Mouse (Mus musculus) liver, embryonic 11.5 days (tissue): Measurements from ENCODE around the gene Alox5ap. TPM values are rescaled to one million over a fixed set of nuclear protein-coding genes. Genes with fewer than 3 reads are reported as not detected.

ENCODE experiments used
- ATAC-seq: fragments of 200-750 bp; cut with Nextera tagmentation; replicated peaks from 2 replicates; pipeline ENCODE4 v1.8.0; 2017; ENCODE audit warnings: moderate number of reproducible peaks, mild to moderate bottlenecking, moderate TSS enrichment, moderate library complexity; ENCODE audit not compliant: low FRiP score
- DNase-seq: peaks from one replicate; pipeline ENCODE4 v3.0.0-alpha.2; 2017; ENCODE audit warnings: low spot score
- H3K27ac ChIP-seq: fragments of 300-500 bp; sonication (generic); 2 replicates; pipeline ENCODE4 v1.5.1; 2014; ENCODE audit warnings: mild to moderate bottlenecking, low read depth, low read length, control low read depth
- H3K27me3 ChIP-seq: fragments of 300-500 bp; sonication (generic); replicated peaks from 2 replicates; pipeline ENCODE4 v1.6.1; 2014; ENCODE audit warnings: low read length, mixed read lengths; ENCODE audit not compliant: control insufficient read depth, insufficient read depth
- H3K36me3 ChIP-seq: fragments of 300-500 bp; sonication (generic); 2 replicates; pipeline ENCODE4 v1.6.1; 2014; ENCODE audit warnings: mild to moderate bottlenecking, low read length, moderate library complexity, mixed read lengths; ENCODE audit not compliant: control insufficient read depth, insufficient read depth
- H3K4me1 ChIP-seq: fragments of 300-500 bp; sonication (generic); replicated peaks from 2 replicates; pipeline ENCODE4 v1.6.1; 2014; ENCODE audit warnings: low read length, mixed read lengths; ENCODE audit not compliant: control insufficient read depth, insufficient read depth
- H3K4me2 ChIP-seq: fragments of 300-500 bp; sonication (generic); 2 replicates; pipeline ENCODE4 v1.6.1; 2014; ENCODE audit warnings: mild to moderate bottlenecking, control low read depth, moderate library complexity
- H3K4me3 ChIP-seq: fragments of 300-500 bp; sonication (generic); 2 replicates; pipeline ENCODE4 v1.5.1; 2014; ENCODE audit warnings: low read depth, low read length, control low read depth
- H3K9ac ChIP-seq: fragments of 300-500 bp; sonication (generic); 2 replicates; pipeline ENCODE4 v1.6.1; 2014; ENCODE audit warnings: low read depth, low read length, control low read depth
- H3K9me3 ChIP-seq: fragments of 300-500 bp; sonication (generic); 2 replicates; pipeline ENCODE4 v1.6.1; 2016; ENCODE audit warnings: low read length, inconsistent platforms, mixed read lengths; ENCODE audit not compliant: control insufficient read depth
- WGBS: fragments of 180-500 bp; shearing (Covaris S2); extraction: QIAGEN DNeasy Blood & Tissue Kit; methylation state at CpG from one replicate; pipeline ENCODE4 v1.1.7; 2014; 5-methylcytosine and 5-hydroxymethylcytosine counted together
- polyA plus RNA-seq: library from polyadenylated mRNA; unstranded; fragments of >200 nt; fragmentation: Nextera tagmentation; extraction: Ambion mirVana; gene quantifications from 2 replicates; pipeline ENCODE4 v1.2.1, GENCODE M21; 2014

Alox5ap gene
- 20.7 and 24.4 TPM in 2 replicates for polyA plus RNA-seq

DNA sequence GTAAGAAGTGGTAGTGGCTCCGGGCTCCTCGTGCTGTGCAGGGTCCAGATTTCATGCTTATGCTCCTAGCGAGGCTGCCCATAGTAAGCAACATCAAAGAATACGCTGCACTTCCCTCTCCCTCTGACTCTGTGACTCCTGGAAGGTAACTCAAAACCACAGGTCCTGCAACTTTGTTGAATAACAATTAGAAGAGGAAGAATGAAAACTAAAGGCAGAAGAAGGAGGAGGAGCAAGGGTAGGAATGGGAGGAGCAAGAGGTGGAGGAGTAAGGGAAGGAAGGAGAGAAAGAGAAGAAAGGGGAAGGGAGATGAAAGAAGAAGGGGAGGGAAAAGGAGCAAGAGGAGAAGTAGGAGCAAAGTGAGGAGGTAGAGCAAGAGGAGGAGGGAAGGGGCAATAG, at the start of gene Alox5ap:
Gene Alox5ap (plus strand): TSS at position 363 of the 400 bp plus-strand sequence.
- Histone ChIP-seq H3K36me3 (no peaks in the 10 kb centered on the region), H3K4me2 (peak within 1 kb of the TSS; percentile 40), H3K27me3 (no peaks in the 10 kb centered on the region), H3K27ac (no peak within 1 kb of the TSS), H3K4me3 (peak within 1 kb of the TSS; percentile 28; the same call in 1 of the 2 replicates), H3K9ac (no peak within 1 kb of the TSS), H3K4me1 (peaks cover 6% of the 10 kb centered on the region), H3K9me3 (no peaks in the 10 kb centered on the region)
- DNase-seq (no peak), ATAC-seq (no peak)
- 39% methylated on average over 4 of the region's 4 CpGs for WGBS

GRCm38 (mm10) chr5:149215540-149215939, 49.0 kb upstream of the Alox5ap start:
- DNase-seq, result no peak
- Histone ChIP-seq H3K4me3 (no peak overlapping the region), H3K36me3 (peaks cover 35% of the 10 kb centered on the region), H3K9me3 (no peaks in the 10 kb centered on the region), H3K4me1 (peaks cover 21% of the 10 kb centered on the region), H3K27me3 (no peaks in the 10 kb centered on the region), H3K27ac (no peak overlapping the region), H3K4me2 (no peak overlapping the region), H3K9ac (no peak overlapping the region)
- no peak for ATAC-seq
- WGBS, result 96% methylated on average over 7 of the region's 7 CpGs

GRCm38 (mm10) chr5:149217524-149218357, 46.8 kb upstream of the Alox5ap start:
- WGBS, result 60% methylated on average over 6 of the region's 6 CpGs
- peak overlapping the region; percentile 8; the same call in 1 of the 2 replicates for H3K9ac ChIP-seq
- H3K36me3 ChIP-seq, result peaks cover 32% of the 10 kb centered on the region
- no peak for DNase-seq
- H3K4me3 ChIP-seq, result no peak overlapping the region
- H3K4me2 ChIP-seq, result peak overlapping the region; percentile 12; the same call in 1 of the 2 replicates
- H3K27me3 ChIP-seq, result no peaks in the 10 kb centered on the region
- ATAC-seq, result peak; percentile 71
- H3K9me3 ChIP-seq, result no peaks in the 10 kb centered on the region; the same call in 1 of the 2 replicates
- peaks cover 21% of the 10 kb centered on the region for H3K4me1 ChIP-seq
- peak overlapping the region; percentile 39; the same call in 1 of the 2 replicates for H3K27ac ChIP-seq

DNA sequence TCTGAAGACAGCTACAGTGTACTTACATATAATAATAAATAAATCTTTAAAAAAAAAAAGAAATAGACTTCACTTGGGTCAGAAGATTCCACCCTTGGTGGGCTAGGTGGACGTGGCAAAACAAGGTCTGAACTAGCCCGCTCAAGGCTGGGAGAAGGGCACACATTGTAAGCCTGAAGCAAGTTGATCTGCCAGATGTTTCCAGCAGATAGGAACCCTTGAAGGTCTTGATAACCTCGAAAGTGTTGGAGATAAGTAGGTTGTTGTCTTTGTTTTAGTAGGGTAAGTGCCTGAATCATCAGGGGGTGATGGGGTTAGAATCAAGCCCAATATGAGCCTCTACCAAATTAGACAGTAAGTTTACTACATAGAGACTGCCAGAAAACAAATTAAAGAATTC, 45.1 kb upstream of the Alox5ap start:
- H3K4me1 ChIP-seq, result peaks cover 21% of the 10 kb centered on the region
- H3K27ac ChIP-seq, result no peak overlapping the region
- ATAC-seq (peak; percentile 78), DNase-seq (no peak)
- H3K9ac ChIP-seq, result no peak overlapping the region
- no peaks in the 10 kb centered on the region for H3K27me3 ChIP-seq
- WGBS, result 35% methylated on average over 3 of the region's 3 CpGs
- no peak overlapping the region for H3K4me3 ChIP-seq
- H3K9me3 ChIP-seq, result no peaks in the 10 kb centered on the region; the same call in 1 of the 2 replicates
- peaks cover 20% of the 10 kb centered on the region for H3K36me3 ChIP-seq
- peak overlapping the region; percentile 30 for H3K4me2 ChIP-seq

GRCm38 (mm10) chr5:149221355-149221754, 43.2 kb upstream of the Alox5ap start:
- peaks cover 17% of the 10 kb centered on the region for H3K4me1 ChIP-seq
- no peaks in the 10 kb centered on the region; the same call in 1 of the 2 replicates for H3K9me3 ChIP-seq
- no peak overlapping the region for H3K9ac ChIP-seq
- no peak for DNase-seq
- WGBS, result 65% methylated on average over 4 of the region's 4 CpGs
- H3K27me3 ChIP-seq, result no peaks in the 10 kb centered on the region
- ATAC-seq, result no peak
- no peak overlapping the region for H3K4me3 ChIP-seq
- H3K4me2 ChIP-seq, result no peak overlapping the region
- H3K27ac ChIP-seq, result no peak overlapping the region
- peaks cover 3% of the 10 kb centered on the region; the same call in 1 of the 2 replicates for H3K36me3 ChIP-seq

DNA sequence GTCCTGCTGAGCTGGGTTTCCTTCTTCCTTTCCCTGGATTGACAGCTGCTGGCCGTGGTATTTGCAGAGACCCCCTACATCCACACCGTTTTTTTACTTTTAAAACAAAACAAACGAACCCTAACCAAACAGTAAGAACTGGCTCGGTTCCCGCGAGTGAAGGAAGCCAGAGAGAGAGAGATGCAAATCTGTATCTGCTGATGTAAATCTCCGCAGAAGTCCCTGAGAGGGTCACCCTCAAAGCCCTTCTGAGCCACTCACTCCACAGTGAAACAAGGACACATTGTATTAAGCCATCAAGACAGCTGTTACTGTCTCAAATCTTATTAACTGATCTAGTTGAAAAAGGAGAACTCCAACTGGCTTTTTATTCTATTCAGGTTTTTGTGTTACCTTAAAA, 39.9 kb upstream of the Alox5ap start:
- peaks cover 4% of the 10 kb centered on the region; the same call in 1 of the 2 replicates for H3K4me1 ChIP-seq
- H3K4me3 ChIP-seq, result no peak overlapping the region
- no peaks in the 10 kb centered on the region; the same call in 1 of the 2 replicates for H3K9me3 ChIP-seq
- 34% methylated on average over 7 of the region's 7 CpGs for WGBS
- no peak for DNase-seq
- no peak overlapping the region for H3K9ac ChIP-seq
- H3K27ac ChIP-seq, result no peak overlapping the region
- no peaks in the 10 kb centered on the region for H3K27me3 ChIP-seq
- H3K36me3 ChIP-seq, result no peaks in the 10 kb centered on the region
- ATAC-seq, result no peak
- H3K4me2 ChIP-seq, result no peak overlapping the region

DNA sequence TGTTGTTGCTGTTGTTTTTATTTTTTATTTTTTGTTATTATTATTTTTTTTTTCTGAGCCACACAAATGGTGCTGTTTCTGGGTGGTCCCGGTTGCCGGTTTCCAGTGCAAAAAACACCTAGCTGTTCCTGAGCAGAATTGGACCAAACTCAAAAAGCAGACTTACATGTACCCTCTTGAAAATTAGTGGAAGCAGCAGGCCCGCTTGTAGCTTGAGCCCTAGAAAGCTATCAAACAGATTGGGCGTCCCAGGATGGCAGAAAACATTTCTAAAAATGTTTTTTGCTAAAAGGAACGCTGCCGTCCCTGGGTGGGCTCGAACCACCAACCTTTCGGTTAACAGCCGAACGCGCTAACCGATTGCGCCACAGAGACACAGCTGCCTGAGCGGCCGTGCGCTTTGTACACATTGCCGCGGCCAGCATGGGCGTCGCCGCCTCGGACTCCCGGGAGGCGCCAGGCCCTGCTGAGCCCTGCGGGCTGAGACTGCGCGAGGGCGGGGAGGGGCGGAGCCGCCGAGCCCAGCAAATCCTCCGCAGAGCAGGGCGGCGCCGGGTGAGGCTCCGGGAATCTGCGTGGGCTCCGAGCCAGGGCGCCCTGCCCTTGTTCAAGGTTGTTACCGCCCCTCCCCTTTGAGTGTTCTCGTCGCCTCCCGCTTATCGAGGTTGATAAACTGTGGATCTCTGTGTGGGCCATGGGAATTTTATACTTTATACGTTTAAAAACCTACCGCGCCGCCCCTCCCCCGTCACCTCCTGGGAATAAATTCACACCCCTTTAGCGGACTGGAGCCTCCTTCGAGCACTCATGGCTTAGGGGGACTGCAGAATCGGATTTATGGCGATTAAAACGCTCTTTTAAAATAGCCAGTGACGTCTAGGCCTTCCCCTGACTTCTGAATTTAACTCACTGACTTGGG, 35.6 kb upstream of the Alox5ap start:
- Histone ChIP-seq H3K27me3 (no peaks in the 10 kb centered on the region), H3K4me3 (peak overlapping the region; percentile 48), H3K36me3 (no peaks in the 10 kb centered on the region), H3K4me2 (peak overlapping the region; percentile 60), H3K9me3 (no peaks in the 10 kb centered on the region), H3K9ac (peak overlapping the region; percentile 41), H3K27ac (peak overlapping the region; percentile 6), H3K4me1 (0 out of 2 replicates have a peak, but pooled peaks cover 4% of the 10 kb centered on the region)
- DNase-seq, result peak; percentile 100
- peak; percentile 100 for ATAC-seq
- 3% methylated on average over 55 of the region's 55 CpGs for WGBS

DNA sequence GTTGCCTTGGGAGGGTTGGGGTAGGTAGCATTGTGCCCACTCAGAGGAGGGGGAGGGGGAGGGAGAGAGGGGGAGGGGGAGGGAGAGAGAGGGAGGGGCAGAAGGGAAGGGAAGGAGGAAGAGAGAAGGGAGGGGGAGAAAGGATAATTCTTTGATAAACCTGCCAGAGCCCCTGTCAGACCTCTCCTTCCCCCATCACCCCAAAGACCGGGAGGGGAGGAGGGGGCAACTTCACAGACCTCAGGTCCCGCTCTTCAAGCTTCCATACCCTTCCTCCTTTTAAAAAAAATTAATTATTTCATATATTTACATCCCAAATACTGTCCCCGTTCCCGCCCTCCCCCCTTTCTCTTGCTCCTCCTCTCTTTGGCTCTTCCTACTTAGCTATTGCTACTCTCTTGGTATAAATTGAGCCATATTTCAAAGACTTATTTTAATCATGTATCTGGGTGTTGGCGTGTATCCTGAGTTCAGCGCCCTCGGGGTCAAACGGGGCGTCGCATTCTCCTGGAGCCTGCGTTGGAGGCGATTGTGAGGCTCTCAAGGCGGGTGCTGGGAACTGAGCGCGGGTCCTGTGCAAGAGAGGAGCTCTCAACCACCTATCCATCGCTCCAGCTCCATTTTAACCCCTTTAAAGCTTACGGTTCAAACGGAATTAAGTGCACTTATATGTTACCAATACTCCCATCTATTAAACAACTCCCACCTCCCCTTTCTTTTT, 34.8 kb upstream of the Alox5ap start:
- no peak; the same call in 1 of the 2 replicates for ATAC-seq
- Histone ChIP-seq H3K9ac (peak overlapping the region; percentile 41), H3K4me2 (peak overlapping the region; percentile 60), H3K27ac (peak overlapping the region; percentile 6), H3K27me3 (no peaks in the 10 kb centered on the region), H3K4me1 (0 out of 2 replicates have a peak, but pooled peaks cover 4% of the 10 kb centered on the region), H3K36me3 (no peaks in the 10 kb centered on the region), H3K4me3 (peak overlapping the region; percentile 48), H3K9me3 (no peaks in the 10 kb centered on the region)
- no peak for DNase-seq
- 72% methylated on average over 18 of the region's 18 CpGs for WGBS
